Mouse (Mus musculus): Measurements from ENCODE around the gene Gm17617. TPM values are rescaled to one million over a fixed set of nuclear protein-coding genes. Genes with fewer than 3 reads are reported as not detected.

Gene Gm17617
- total and polyA plus RNA-seq, 3 experiments: not detected

DNA sequence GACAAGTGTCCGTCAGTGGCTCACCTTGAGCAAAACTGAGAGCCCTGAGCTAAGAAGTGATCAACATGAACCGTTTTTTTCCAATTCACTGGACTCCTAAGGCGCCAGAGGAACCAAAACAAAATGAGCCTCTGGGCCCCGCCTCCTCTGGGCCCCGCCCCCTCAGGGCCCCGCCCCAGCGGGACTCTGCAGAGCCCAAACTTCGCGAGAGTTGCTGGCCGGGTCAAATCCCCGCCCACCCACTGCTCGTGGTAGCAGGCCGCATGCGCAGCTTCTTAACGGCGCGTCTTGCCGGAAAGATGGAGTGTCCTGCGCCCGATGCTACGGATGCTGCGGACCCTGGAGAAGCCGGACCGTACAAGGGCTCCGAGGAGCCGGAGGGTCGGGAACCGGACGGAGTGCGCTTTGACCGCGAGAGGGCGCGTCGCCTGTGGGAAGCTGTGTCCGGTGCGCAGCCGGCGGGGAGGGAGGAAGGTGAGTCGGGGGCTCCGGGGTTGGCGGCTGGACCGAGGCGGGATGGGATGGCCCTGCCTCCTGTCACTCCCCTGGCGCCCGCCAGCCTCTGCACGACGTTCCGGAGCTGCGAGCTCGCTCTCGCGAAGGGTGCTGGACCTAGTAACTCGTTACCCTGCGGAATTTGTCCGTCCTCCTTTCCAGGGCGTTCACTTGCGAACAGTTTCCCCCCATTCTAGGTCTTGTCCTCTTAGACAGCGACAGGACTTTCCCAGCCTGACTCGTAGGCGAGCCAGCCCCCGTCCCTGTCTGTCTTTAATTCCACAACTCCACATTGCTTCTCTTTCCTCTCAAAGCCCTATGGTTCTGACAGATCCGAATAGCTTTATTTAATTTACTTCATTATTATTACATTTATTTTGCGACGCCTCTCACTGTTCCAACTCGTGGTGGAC lies 28.0 kb downstream of the Gm17617 start, which contains the start of gene Zfp346 (continued):
- peak; percentile 80; the same call in 1 of the 2 replicates for TF ChIP-seq POLR2AphosphoS2 (IDR thresholded peaks at IDR 0.05; ENCODE audit: low read length)
- no peak for TF ChIP-seq CHD1 (IDR thresholded peaks at IDR 0.05; ENCODE audit: low read depth, low read length)
- no peak for TF ChIP-seq MYB (IDR thresholded peaks at IDR 0.05; ENCODE audit: low read depth, low read length)
- TF ChIP-seq NELFE (IDR thresholded peaks at IDR 0.05; ENCODE audit: low read depth, low read length): peak; percentile 95
- no peak for TF ChIP-seq E2F4 (IDR thresholded peaks at IDR 0.05; ENCODE audit: borderline replicate concordance, low read depth, low read length)
- TF ChIP-seq MXI1 (IDR thresholded peaks at IDR 0.05; ENCODE audit: low read depth, low read length): 0 out of 2 replicates have a peak, but pooled peaks have one; percentile 40

DNA sequence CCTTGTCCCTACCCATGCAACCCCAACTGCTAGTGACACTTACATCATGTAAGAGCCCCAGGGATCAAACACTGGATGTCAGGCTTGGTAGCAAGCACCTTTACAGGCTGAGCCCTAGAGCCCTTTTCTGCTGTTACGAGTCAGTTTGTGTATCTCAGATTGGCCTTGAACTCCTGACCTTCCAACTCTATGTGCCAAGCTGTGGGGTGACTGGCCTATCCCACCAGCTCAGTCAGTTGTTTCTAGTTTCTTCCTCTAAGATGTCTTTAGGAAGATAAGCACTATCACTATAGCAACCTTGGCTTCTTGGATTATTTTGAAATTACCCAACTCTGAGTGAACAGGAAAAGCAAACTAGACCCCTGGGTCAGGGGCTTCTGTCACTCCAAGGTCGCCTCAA lies 30.0 kb downstream of the Gm17617 start:
- no peak overlapping the region for H3K4me3 ChIP-seq (ENCODE audit: control insufficient read depth in 1 of 2, insufficient read depth in 1 of 2, low read depth in 2 of 2, low read length in 2 of 2)
- peak; percentile 48 for DNase-seq (ENCODE audit: low read depth, low spot score)
- H3K4me1 ChIP-seq (ENCODE audit: control insufficient read depth in 1 of 2, insufficient read depth in 2 of 2, low read length in 2 of 2): peaks cover 3 to 23% of the 10 kb centered on the region in 2 experiments; a peak in 3 of 4 replicates
- H3K27me3 ChIP-seq (ENCODE audit: control insufficient read depth in 1 of 2, insufficient read depth in 2 of 2, low read length in 2 of 2): no peaks in the 10 kb centered on the region
- peaks cover 0 to 29% of the 10 kb centered on the region in 2 experiments; a peak in 3 of 4 replicates for H3K36me3 ChIP-seq (ENCODE audit: control insufficient read depth in 1 of 2, insufficient read depth in 2 of 2, low read length in 2 of 2)
- peak overlapping the region; percentile 25; the same call in 1 of the 2 replicates for H3K27ac ChIP-seq (ENCODE audit: control insufficient read depth, low read depth, low read length)
- no peak overlapping the region for H3K9ac ChIP-seq (ENCODE audit: control insufficient read depth, low read depth, low read length, poor library complexity, severe bottlenecking)
- TF ChIP-seq NRF1 (IDR thresholded peaks at IDR 0.05; ENCODE audit: insufficient read depth, low read depth, low read length, poor library complexity, severe bottlenecking) (no peak), GATA1 (IDR thresholded peaks at IDR 0.05; ENCODE audit: low read depth, low read length) (peak; percentile 43), TAL1 (IDR thresholded peaks at IDR 0.05; ENCODE audit: low read length) (peak; percentile 11; the same call in 1 of the 2 replicates), SIN3A (IDR thresholded peaks at IDR 0.05; ENCODE audit: low read length) (peak; percentile 28; the same call in 1 of the 2 replicates)
- peaks cover 38% of the 10 kb centered on the region for H3K79me2 ChIP-seq (ENCODE audit: control insufficient read depth, insufficient read depth, low read length, poor library complexity)
- H3K9me3 ChIP-seq (replicated peaks; ENCODE audit: insufficient read depth, low read length): no peaks in the 10 kb centered on the region

DNA sequence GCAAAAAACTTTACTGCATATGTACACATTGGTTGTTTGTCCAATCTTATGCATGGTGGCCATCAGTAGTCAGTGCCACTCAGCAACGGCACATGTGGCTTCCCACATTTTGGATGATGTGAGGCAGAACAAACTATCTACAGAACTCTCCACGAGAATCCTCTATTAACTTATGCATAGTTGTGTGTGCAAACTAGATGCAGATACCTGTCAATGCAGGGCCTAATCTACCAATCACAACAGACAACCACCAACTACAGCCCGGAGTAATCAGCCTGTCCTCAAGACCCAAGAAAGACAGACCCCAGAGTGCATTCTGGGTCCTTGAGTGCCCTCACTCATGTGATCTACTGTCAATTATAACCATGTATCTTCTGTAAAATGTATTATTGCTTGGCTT lies 31.0 kb downstream of the Gm17617 start:
- Histone ChIP-seq H3K79me2 (ENCODE audit: control insufficient read depth, insufficient read depth, low read length, poor library complexity) (peaks cover 40% of the 10 kb centered on the region), H3K27ac (ENCODE audit: control insufficient read depth, low read depth, low read length) (peak overlapping the region; percentile 70), H3K4me3 (ENCODE audit: control insufficient read depth in 1 of 2, insufficient read depth in 1 of 2, low read depth in 2 of 2, low read length in 2 of 2) (no peak overlapping the region), H3K4me1 (ENCODE audit: control insufficient read depth in 1 of 2, insufficient read depth in 2 of 2, low read length in 2 of 2) (peaks cover 3 to 23% of the 10 kb centered on the region in 2 experiments; a peak in 3 of 4 replicates), H3K9me3 (replicated peaks; ENCODE audit: insufficient read depth, low read length) (no peaks in the 10 kb centered on the region), H3K9ac (ENCODE audit: control insufficient read depth, low read depth, low read length, poor library complexity, severe bottlenecking) (peak overlapping the region; percentile 1; the same call in 1 of the 2 replicates), H3K27me3 (ENCODE audit: control insufficient read depth in 1 of 2, insufficient read depth in 2 of 2, low read length in 2 of 2) (no peaks in the 10 kb centered on the region), H3K36me3 (ENCODE audit: control insufficient read depth in 1 of 2, insufficient read depth in 2 of 2, low read length in 2 of 2) (peaks cover 0 to 31% of the 10 kb centered on the region in 2 experiments)
- peak; percentile 69 for DNase-seq (ENCODE audit: low read depth, low spot score)
- 0 out of 2 replicates have a peak, but pooled peaks have one; percentile 17 for TF ChIP-seq SIN3A (IDR thresholded peaks at IDR 0.05; ENCODE audit: low read length)
- no peak for TF ChIP-seq JUND (IDR thresholded peaks at IDR 0.05; ENCODE audit: low read depth, low read length)
